Mouse (Mus musculus) left cerebral cortex, postnatal 25 days (tissue): ENCODE measurements around the gene Hoxa13. TPM values are rescaled to one million over a fixed set of nuclear protein-coding genes. Genes with fewer than 3 reads are reported as not detected.
A peak's percentile ranks its signal among the peaks of the same experiment; 100 is the strongest.

Source experiments
- DNase-seq, 2 experiments: peaks; one replicate each; pipeline ENCODE4 v3.0.0; 2022; ENCODE audit warnings: low spot score in 2 of 2, mixed read lengths in 1 of 2
- intact Hi-C: fragments of 180-260 bp; cut with DNase I; formaldehyde crosslinking; loops from one replicate; pipeline ENCODE4 v1.15.1; 2025
- total RNA-seq, 2 experiments: library from RNA; stranded (reverse); gene quantifications; 2 replicates each; pipeline ENCODE4 v1.2.3; 2021

The Hoxa13 gene
- total RNA-seq, 2 experiments from 2014 or later, result not detected

GRCm38 (mm10) chr6:52272766-52273655 lies 12.3 kb upstream of the Hoxa13 start:
- DNase-seq, result no peak
- intact Hi-C loops, result loop anchor here (5.0 kb wide), 2 partner anchors 34 to 449 kb away; no protein-coding TSS in a partner anchor

- DNase-seq, result peak; percentile 61 to 63
- intact Hi-C loops, result loop anchor here (1.0 to 5.0 kb wide), 3 partner anchors 37 to 452 kb away; no protein-coding TSS in a partner anchor
These were observed 10.1 kb upstream of the Hoxa13 start for GRCm38 (mm10) chr6:52270494-52271480.

- intact Hi-C loops, result no loop called here
- DNase-seq, result no peak
These were observed 8.1 kb upstream of the Hoxa13 start for GRCm38 (mm10) chr6:52268756-52269155.

- DNase-seq, result no peak
- intact Hi-C loops, result no loop called here
These were observed 7.7 kb upstream of the Hoxa13 start for GRCm38 (mm10) chr6:52268341-52268740.

- intact Hi-C loops, result no loop called here
These were observed 7.0 kb upstream of the Hoxa13 start for GRCm38 (mm10) chr6:52267691-52268090.

GRCm38 (mm10) chr6:52267221-52267620 lies 6.5 kb upstream of the Hoxa13 start:
- no peak for DNase-seq
- intact Hi-C loops, result no loop called here

More at GRCm38 (mm10) chr6:52267691-52268090, 7.0 kb upstream of the Hoxa13 start:
- no peak for DNase-seq

- intact Hi-C loops, result no loop called here
- DNase-seq, result no peak
These were observed 5.9 kb upstream of the Hoxa13 start for GRCm38 (mm10) chr6:52266666-52266985.

GRCm38 (mm10) chr6:52265913-52266665 lies 5.4 kb upstream of the Hoxa13 start:
- intact Hi-C loops, result no loop called here

GRCm38 (mm10) chr6:52265306-52265912 lies 4.7 kb upstream of the Hoxa13 start:
- DNase-seq, result no peak
- intact Hi-C loops, result no loop called here

More at GRCm38 (mm10) chr6:52265913-52266665, 5.4 kb upstream of the Hoxa13 start:
- no peak for DNase-seq

GRCm38 (mm10) chr6:52264106-52264790 lies 3.6 kb upstream of the Hoxa13 start:
- intact Hi-C loops, result no loop called here
- no peak for DNase-seq

- DNase-seq, result no peak
- intact Hi-C loops, result no loop called here
These were observed 2.6 kb upstream of the Hoxa13 start for GRCm38 (mm10) chr6:52263321-52263585.

- intact Hi-C loops, result no loop called here
These were observed 2.0 kb upstream of the Hoxa13 start for GRCm38 (mm10) chr6:52262463-52263320.

GRCm38 (mm10) chr6:52261751-52262462 lies 1.2 kb upstream of the Hoxa13 start:
- no peak for DNase-seq
- intact Hi-C loops, result no loop called here

More at GRCm38 (mm10) chr6:52262463-52263320, 2.0 kb upstream of the Hoxa13 start:
- DNase-seq, result no peak

GRCm38 (mm10) chr6:52259811-52260261 lies 844 bp downstream of the Hoxa13 start:
- DNase-seq, result no peak
- intact Hi-C loops, result loop anchor here (5.0 kb wide), 5 partner anchors 98 to 1083 kb away; partner anchors contain the start of gene Hoxa2

- intact Hi-C loops, result loop anchor here (5.0 kb wide), 5 partner anchors 97 to 1082 kb away; partner anchors contain the start of gene Hoxa2
- no peak for DNase-seq
These were observed 1.4 kb downstream of the Hoxa13 start for GRCm38 (mm10) chr6:52259081-52259790.

- intact Hi-C loops, result loop anchor here (2.0 to 5.0 kb wide), 6 partner anchors 95 to 1080 kb away; partner anchors contain the start of gene Hoxa2
- peak; percentile 64 to 70 for DNase-seq
These were observed 3.7 kb downstream of the Hoxa13 start for GRCm38 (mm10) chr6:52256956-52257355.
